Mouse (Mus musculus) hindbrain, embryonic 12.5 days (tissue): ENCODE measurements at regions not wholly inside any gene's neighbourhood (a gene's known extent, or its start where the extent isn't known, plus 50 kb on each side); places are given as distances from the start of the nearest gene placed in this dataset.

Experiments
- ATAC-seq: fragments of 200-750 bp; cut with Nextera tagmentation; 2 replicates; pipeline ENCODE4 v1.8.0; 2017; ENCODE audit warnings: moderate TSS enrichment; ENCODE audit not compliant: low FRiP score
- H3K27ac ChIP-seq: fragments of 300-500 bp; sonication (generic); 2 replicates; pipeline ENCODE4 v1.5.1; 2016; ENCODE audit warnings: mild to moderate bottlenecking
- H3K27me3 ChIP-seq: fragments of 300-500 bp; sonication (generic); 2 replicates; pipeline ENCODE4 v1.6.1; 2016; ENCODE audit warnings: mild to moderate bottlenecking
- H3K36me3 ChIP-seq: fragments of 300-500 bp; sonication (generic); 2 replicates; pipeline ENCODE4 v1.6.1; 2016; ENCODE audit warnings: mild to moderate bottlenecking
- H3K4me1 ChIP-seq: fragments of 300-500 bp; sonication (generic); 2 replicates; pipeline ENCODE4 v1.6.1; 2016
- H3K4me2 ChIP-seq: fragments of 300-500 bp; sonication (generic); replicated peaks from 2 replicates; pipeline ENCODE4 v1.6.1; 2016; ENCODE audit warnings: mild to moderate bottlenecking
- H3K4me3 ChIP-seq: fragments of 300-500 bp; sonication (generic); 2 replicates; pipeline ENCODE4 v1.5.1; 2016; ENCODE audit warnings: mild to moderate bottlenecking
- H3K9ac ChIP-seq: fragments of 300-500 bp; sonication (generic); 2 replicates; pipeline ENCODE4 v1.6.1; 2016; ENCODE audit warnings: mild to moderate bottlenecking, moderate library complexity
- H3K9me3 ChIP-seq: fragments of 300-500 bp; sonication (generic); replicated peaks from 2 replicates; pipeline ENCODE4 v1.6.1; 2016; ENCODE audit warnings: mild to moderate bottlenecking
- WGBS: fragments of 180-500 bp; shearing (Covaris S2); methylation state at CpG from one replicate; pipeline ENCODE4 v1.1.7; 2016; 5-methylcytosine and 5-hydroxymethylcytosine counted together

DNA sequence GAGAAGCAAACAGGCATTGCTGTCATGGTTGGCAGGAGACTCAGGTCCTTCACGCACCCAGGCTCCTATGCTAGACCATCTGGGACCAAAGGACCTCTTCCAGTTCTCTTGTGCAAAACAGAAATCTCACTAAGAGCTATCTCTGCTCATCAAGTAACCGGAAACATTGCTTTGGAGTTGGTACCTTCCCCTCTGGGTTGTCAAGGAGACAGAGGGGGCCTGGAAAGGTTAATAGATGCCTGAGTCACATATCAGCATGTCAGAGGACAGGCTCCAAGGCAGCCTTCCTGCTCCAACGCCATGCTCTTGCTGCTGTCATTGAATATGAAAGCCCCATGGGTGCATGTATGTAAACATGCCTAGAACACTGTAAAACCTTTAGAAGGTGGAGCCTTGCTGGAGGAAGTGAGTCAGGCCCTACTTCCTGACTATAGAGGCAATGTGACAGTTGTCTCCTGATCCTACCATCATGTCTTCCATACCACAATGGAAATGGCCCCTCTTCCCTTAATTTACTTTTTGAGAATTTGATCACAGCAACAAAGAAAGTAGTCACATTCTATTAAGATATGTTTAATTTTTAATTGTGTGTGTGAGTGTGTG is 103.8 kb downstream of the Hlx start:
- 78% methylated on average over 3 of the region's 3 CpGs for WGBS
- ATAC-seq: no peak
- H3K4me3 ChIP-seq: no peak overlapping the region
- H3K4me2 ChIP-seq: no peak overlapping the region
- H3K9me3 ChIP-seq: no peaks in the 10 kb centered on the region
- no peaks in the 10 kb centered on the region for H3K4me1 ChIP-seq
- H3K36me3 ChIP-seq: no peaks in the 10 kb centered on the region
- H3K27me3 ChIP-seq: no peaks in the 10 kb centered on the region
- H3K27ac ChIP-seq: no peak overlapping the region
- no peak overlapping the region for H3K9ac ChIP-seq

DNA sequence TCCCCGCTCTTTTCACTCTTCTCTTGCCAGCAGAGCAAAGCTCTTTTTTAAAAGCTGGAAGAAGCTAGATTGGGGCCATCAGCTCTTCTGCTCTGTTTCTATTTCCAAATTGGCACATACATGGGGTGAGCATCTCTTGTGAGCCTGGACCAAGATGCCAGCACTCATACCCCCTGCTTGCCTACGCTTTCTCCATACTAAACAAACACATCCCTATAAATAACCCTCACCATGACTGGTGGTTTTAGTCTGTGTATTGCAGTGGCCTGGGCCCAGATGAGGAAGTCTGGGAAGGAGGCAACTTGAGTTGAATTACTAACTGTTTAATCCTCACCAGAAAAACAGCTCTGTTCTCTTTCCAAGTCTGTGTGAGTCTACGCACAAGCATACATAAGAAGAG is 110.0 kb downstream of the Hlx start:
- H3K27ac ChIP-seq: no peak overlapping the region
- H3K27me3 ChIP-seq: no peaks in the 10 kb centered on the region
- ATAC-seq: no peak
- no peak overlapping the region for H3K4me2 ChIP-seq
- 93% methylated on average over 3 of the region's 3 CpGs for WGBS
- H3K9me3 ChIP-seq: no peaks in the 10 kb centered on the region
- no peaks in the 10 kb centered on the region for H3K36me3 ChIP-seq
- H3K4me3 ChIP-seq: no peak overlapping the region
- no peak overlapping the region for H3K9ac ChIP-seq
- H3K4me1 ChIP-seq: no peaks in the 10 kb centered on the region

DNA sequence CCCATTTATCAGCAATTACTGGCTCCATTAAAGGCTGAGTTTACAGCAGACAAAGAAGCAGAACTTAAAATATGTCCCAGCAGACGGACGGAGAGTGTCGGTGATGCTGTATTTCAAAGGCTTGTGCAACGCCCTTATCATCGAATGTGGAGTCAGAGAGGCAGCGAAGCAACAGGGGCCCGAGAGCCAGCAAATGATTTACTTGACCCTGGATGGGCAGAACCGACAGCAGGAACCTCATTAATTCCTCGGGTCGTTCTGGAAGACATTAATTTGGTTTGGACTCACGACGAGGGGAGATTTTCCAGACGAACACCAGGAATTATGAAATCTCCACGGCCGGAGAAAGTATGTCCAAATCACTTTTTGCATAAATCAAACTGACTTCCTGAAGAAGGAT is 110.5 kb downstream of the Hlx start:
- Histone ChIP-seq H3K27ac (no peak overlapping the region), H3K27me3 (no peaks in the 10 kb centered on the region), H3K4me2 (no peak overlapping the region), H3K9me3 (no peaks in the 10 kb centered on the region), H3K4me1 (no peaks in the 10 kb centered on the region), H3K36me3 (no peaks in the 10 kb centered on the region), H3K9ac (no peak overlapping the region), H3K4me3 (no peak overlapping the region)
- 83% methylated on average over 15 of the region's 15 CpGs for WGBS
- ATAC-seq: no peak

DNA sequence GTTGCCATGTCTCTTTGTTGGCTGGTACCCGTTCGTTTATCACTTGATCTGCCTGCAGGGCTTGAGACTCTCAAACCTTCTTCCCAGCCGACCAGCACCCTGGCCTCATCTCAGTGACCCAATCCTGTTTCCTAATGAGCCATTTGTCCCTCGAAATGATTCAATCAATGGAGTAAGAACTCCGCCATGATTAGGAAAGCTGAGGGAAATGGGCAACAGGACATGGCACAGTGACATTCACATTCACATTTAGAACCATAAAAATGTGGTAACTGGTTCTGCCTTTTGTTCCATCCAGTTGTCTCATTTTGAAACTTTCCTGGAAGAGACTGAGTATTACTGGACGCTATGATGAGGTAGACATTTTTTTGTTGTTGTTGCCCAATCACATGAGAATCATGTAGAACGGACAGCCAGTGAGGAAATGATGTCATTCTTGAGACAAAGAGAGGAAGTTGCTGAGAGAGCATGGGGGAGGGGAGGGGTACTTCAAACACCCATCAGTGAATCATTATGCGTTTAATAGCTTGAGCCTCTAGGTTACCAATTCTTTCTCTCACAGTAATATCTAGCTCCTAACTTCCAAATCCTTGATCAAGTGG is 114.5 kb downstream of the Hlx start:
- no peak overlapping the region for H3K27ac ChIP-seq
- no peaks in the 10 kb centered on the region for H3K9me3 ChIP-seq
- H3K4me2 ChIP-seq: no peak overlapping the region
- H3K36me3 ChIP-seq: no peaks in the 10 kb centered on the region
- H3K4me1 ChIP-seq: no peaks in the 10 kb centered on the region
- WGBS: 84% methylated on average over 8 of the region's 8 CpGs
- no peaks in the 10 kb centered on the region for H3K27me3 ChIP-seq
- no peak overlapping the region for H3K4me3 ChIP-seq
- ATAC-seq: no peak
- H3K9ac ChIP-seq: no peak overlapping the region

DNA sequence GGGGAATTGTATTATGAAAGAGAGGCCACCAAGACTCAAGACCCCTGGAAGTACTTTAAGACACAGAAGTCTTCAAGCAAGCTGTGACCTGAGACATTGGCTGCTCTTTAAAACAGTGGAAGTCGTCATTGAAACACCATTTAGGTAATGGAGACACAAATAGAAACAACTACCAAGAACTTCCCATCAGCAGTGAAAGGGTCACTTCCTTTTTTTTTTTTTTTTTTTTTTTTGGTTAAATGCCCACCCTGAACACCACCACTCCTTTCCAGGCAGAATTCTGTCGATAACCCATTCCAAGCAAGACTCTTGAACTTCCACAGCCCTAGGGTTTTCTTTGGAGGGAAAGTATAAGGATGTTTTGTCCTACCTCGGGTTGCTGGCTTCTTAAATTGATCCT is 116.4 kb downstream of the Hlx start:
- no peak overlapping the region for H3K4me2 ChIP-seq
- H3K9ac ChIP-seq: no peak overlapping the region
- no peaks in the 10 kb centered on the region for H3K27me3 ChIP-seq
- no peaks in the 10 kb centered on the region for H3K36me3 ChIP-seq
- no peak for ATAC-seq
- H3K27ac ChIP-seq: no peak overlapping the region
- no peaks in the 10 kb centered on the region for H3K9me3 ChIP-seq
- 85% methylated on average over 3 of the region's 3 CpGs for WGBS
- H3K4me1 ChIP-seq: no peaks in the 10 kb centered on the region
- no peak overlapping the region for H3K4me3 ChIP-seq

DNA sequence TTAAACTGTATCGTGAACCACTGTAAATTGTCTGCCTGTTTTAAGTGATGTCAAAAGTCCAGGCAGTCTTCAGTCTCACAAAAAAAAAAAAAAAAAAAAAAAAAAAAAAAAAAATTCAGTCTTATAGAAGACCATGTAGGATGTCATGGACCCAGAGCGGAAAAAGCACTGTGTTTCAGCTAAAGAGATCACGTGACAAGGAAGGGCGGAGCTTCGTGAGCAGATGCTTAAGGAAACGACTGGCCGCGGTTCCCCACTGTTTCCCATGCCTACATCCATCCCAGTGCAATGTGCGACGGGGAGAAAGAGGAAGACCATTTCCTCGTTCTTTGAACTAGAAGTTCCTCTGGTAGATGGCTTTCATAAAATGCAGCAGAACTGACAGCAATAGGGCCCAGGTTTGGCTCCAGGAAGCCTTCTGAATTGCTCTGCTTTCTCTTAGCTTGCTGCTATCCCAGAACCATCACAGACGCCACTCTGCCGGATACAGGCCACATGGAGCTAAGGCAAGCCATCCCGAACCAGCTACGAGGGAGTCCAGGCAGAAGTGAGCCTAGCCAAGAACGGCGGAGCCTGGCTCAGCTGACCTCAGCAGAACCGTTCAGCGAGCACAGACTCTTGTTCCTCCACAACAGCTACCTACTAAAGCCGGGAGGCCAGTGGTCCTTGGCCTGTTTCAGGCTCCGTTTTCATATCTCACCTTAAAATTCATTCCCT is 117.6 kb downstream of the Hlx start:
- Histone ChIP-seq H3K4me3 (no peak overlapping the region), H3K4me1 (no peaks in the 10 kb centered on the region), H3K27me3 (no peaks in the 10 kb centered on the region), H3K9me3 (no peaks in the 10 kb centered on the region), H3K27ac (no peak overlapping the region), H3K9ac (no peak overlapping the region), H3K4me2 (no peak overlapping the region), H3K36me3 (no peaks in the 10 kb centered on the region)
- 83% methylated on average over 21 of the region's 21 CpGs for WGBS
- ATAC-seq: no peak

DNA sequence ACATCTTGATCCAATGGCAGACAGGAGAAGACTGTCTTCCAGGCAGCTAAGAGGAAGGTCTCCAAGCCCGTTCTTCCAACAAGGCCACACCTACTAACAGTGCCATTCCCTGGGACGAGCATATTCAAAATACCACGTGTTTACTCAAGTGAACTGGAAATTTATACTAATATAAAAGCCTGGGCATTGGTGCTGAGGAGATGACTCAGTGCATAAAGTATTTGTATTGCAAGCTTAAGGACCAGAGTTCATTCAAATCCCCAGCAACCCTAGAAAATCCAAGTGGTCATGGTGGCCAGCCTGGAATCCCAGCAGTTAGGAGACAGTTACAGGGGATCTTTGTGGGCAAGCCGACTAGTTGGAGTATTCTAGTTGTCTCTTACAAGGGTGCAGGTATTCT is 119.5 kb downstream of the Hlx start:
- Histone ChIP-seq H3K27me3 (no peaks in the 10 kb centered on the region), H3K4me3 (no peak overlapping the region), H3K9me3 (no peaks in the 10 kb centered on the region), H3K4me2 (no peak overlapping the region), H3K36me3 (no peaks in the 10 kb centered on the region), H3K4me1 (peaks cover 3% of the 10 kb centered on the region; the same call in 1 of the 2 replicates), H3K9ac (no peak overlapping the region), H3K27ac (no peak overlapping the region)
- 78% methylated on average over 4 of the region's 4 CpGs for WGBS
- no peak for ATAC-seq

DNA sequence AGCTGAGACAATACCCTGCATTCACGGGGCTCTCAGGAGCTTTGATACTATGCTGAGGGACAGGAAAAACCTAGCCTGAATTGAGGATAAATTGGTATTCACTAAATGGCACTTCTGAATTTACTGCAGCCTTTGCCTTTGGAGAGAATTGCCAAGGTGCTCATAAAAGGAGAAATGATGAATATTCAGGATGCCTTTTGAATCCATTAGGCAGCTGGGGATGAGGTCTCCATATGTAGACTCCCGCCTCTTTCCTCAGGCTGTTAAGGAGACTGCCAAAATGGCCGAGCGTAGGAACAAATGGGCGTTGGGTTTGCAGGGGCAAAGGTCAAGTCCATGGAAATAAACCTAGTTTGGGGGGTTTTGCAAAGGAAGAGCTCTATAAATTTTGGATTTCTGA is 123.5 kb downstream of the Hlx start:
- Histone ChIP-seq H3K9ac (no peak overlapping the region), H3K27ac (no peak overlapping the region), H3K4me1 (peaks cover 3% of the 10 kb centered on the region; the same call in 1 of the 2 replicates), H3K9me3 (no peaks in the 10 kb centered on the region), H3K4me3 (no peak overlapping the region), H3K36me3 (no peaks in the 10 kb centered on the region), H3K4me2 (no peak overlapping the region), H3K27me3 (no peaks in the 10 kb centered on the region)
- ATAC-seq: no peak
- WGBS: 52% methylated on average over 5 of the region's 5 CpGs

DNA sequence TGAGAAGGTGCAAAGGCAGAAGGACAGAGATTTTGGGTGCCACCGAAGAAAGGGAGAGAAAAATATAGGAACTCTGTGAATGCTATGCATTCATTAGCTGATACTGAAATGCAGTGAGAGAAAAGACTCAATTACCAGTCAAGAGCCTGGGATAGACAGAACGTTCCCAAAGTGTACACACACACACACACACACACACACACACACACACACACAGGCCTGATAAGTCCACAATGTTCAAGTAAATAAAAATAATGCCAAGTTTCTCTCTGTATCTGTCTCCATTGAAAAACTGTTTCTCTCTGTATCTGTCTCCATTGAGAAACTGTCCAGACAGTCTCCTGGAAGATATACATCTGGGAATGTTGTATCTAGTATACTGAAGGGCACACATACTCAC is 124.1 kb downstream of the Hlx start:
- Histone ChIP-seq H3K9me3 (no peaks in the 10 kb centered on the region), H3K4me2 (no peak overlapping the region), H3K9ac (no peak overlapping the region), H3K36me3 (no peaks in the 10 kb centered on the region), H3K4me3 (no peak overlapping the region), H3K27ac (no peak overlapping the region), H3K4me1 (peaks cover 3% of the 10 kb centered on the region; the same call in 1 of the 2 replicates), H3K27me3 (no peaks in the 10 kb centered on the region)
- ATAC-seq: no peak
- 80% methylated on average over 2 of the region's 2 CpGs for WGBS

DNA sequence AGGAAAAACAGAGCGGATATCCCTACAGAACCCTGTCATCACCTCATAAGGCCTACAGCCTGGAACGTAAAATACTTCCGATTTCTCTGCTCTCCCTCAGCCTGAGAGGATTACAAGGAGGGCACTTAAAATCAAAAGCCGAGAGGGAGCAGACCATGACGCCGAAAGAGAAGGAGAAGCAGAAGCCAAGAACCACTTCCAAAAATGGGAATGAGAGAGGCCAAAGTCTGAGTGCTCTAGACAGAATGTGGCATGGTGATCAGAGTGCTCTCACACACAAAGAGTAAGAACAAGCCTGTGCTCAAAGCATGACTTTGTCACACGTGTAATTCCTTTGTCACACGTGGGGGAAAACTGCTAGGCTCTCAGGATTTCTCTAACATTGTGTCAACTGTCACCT is 125.9 kb downstream of the Hlx start:
- no peaks in the 10 kb centered on the region for H3K27me3 ChIP-seq
- H3K27ac ChIP-seq: no peak overlapping the region
- no peaks in the 10 kb centered on the region for H3K9me3 ChIP-seq
- no peaks in the 10 kb centered on the region for H3K36me3 ChIP-seq
- no peak overlapping the region for H3K9ac ChIP-seq
- 89% methylated on average over 8 of the region's 8 CpGs for WGBS
- peaks cover 3% of the 10 kb centered on the region; the same call in 1 of the 2 replicates for H3K4me1 ChIP-seq
- H3K4me2 ChIP-seq: no peak overlapping the region
- ATAC-seq: no peak
- no peak overlapping the region for H3K4me3 ChIP-seq

DNA sequence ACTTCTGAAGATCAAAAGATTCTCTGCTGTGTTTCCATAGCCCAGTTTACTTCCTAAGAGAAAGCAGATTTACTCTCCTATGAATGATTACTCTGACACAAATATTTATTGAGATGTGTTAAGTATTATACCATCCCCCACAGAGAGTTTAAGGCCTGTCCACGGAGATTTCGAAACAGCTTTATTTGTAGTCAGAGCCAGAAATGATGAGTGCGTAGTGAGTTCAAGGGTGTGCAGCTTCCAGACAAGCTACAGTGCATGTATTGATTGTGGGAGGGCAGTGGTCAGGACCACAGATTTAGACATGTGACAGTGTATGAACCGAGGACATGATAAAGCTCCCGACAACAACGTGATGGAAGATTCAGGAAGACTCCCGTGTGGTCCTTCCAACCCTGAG is 126.8 kb downstream of the Hlx start:
- Histone ChIP-seq H3K4me2 (no peak overlapping the region), H3K27ac (no peak overlapping the region), H3K27me3 (no peaks in the 10 kb centered on the region), H3K36me3 (no peaks in the 10 kb centered on the region), H3K9ac (no peak overlapping the region), H3K9me3 (no peaks in the 10 kb centered on the region), H3K4me3 (no peak overlapping the region), H3K4me1 (peaks cover 3% of the 10 kb centered on the region; the same call in 1 of the 2 replicates)
- ATAC-seq: no peak
- 92% methylated on average over 7 of the region's 7 CpGs for WGBS

DNA sequence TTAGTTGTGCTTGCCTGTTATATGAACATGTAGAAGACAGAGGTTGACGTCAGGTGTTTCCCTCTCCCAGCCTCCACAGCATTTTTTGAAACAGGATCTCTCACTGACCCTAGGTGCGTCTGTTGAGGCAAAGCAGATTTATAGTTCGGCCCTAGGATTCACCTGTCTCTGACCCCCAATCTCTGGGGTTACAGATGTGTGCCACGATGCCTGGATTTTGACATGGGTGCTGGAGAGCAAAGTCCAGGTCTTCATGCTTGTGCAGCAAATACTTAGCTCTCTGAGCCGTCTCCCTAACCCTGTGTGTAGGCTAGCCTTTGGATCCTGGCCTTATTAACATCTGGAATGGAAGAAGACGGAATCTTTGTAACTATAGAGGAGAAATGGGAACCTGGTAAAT is 129.3 kb downstream of the Hlx start:
- Histone ChIP-seq H3K27ac (no peak overlapping the region), H3K27me3 (no peaks in the 10 kb centered on the region), H3K4me3 (no peak overlapping the region), H3K4me1 (no peaks in the 10 kb centered on the region), H3K36me3 (no peaks in the 10 kb centered on the region), H3K9me3 (no peaks in the 10 kb centered on the region), H3K4me2 (no peak overlapping the region), H3K9ac (no peak overlapping the region)
- 90% methylated on average over 6 of the region's 6 CpGs for WGBS
- no peak for ATAC-seq

DNA sequence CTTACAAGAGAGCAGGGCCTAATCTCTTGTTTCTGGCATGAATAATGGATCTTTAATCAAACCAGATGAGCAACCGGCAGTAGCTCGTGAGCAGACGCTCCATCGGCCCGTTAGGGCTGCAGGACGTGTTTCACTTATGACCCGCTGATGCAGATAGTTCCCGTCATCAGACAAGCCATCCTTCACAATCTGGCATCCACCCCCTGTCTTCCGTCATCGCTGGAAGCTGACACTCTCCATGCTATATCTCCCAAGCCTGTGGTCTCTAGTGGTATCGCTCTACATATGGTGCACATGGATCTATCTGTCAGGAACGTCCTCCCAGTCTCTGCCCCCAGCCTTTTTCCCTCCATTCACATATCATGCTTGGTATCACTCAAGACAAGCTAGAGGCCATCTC is 137.0 kb downstream of the Hlx start:
- Histone ChIP-seq H3K27me3 (no peaks in the 10 kb centered on the region), H3K4me1 (no peaks in the 10 kb centered on the region), H3K9ac (no peak overlapping the region), H3K36me3 (no peaks in the 10 kb centered on the region), H3K4me3 (no peak overlapping the region), H3K9me3 (no peaks in the 10 kb centered on the region), H3K27ac (no peak overlapping the region), H3K4me2 (no peak overlapping the region)
- no peak for ATAC-seq
- 74% methylated on average over 12 of the region's 12 CpGs for WGBS
